In the genomic region with DNA sequence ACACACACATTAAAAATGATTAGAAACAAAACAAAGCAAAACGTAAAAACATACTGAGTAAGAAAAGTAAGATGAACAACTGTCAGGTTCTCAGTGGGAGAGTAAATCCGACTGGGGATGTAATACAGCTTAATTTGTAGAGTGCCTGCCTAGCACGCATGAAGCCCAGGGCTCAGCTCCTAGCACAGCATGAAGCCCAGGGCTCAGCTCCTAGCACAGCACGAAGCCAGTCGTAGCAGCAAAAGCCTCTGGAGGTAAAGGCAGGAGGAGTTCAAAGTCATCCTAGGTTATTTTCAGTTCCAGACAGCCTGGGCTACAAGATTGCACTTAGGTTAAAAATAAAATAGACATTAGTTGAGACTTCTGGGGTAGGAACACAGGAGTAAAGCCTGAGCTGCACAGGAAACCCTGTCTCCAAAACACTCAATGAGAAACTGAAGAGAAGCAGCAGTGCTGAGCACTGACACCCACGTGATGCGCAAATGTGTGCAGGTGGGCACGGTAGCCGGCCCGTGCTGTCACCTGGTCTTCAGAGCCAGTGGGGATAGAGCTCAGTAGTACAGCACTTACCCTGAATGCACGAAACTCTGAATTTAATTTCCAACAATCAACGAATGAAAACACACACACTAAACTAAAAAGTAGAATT, we compare ENCODE assay signal across 15 mouse cellular contexts. TPM values are rescaled to one million over a fixed set of nuclear protein-coding genes. Genes with fewer than 3 reads are reported as not detected.
DNase-seq lines count a peak whose midpoint lies in the region; ATAC-seq and TF ChIP-seq lines count a peak whose summit lies in the region.
"Had no signal": no experiment of that assay in that cellular context is flagged by ENCODE, and none has a peak within 500 bp of the region (broad histone marks: within the 10 kb centered on the region; RNA-seq: fewer than 3 reads in every experiment).

No protein-coding gene starts in this region.

- peaks cover 4% of the 10 kb centered on the region for H3K4me1 ChIP-seq in spleen, adult 2 months (ENCODE audit: control insufficient read depth, insufficient read depth, insufficient read length)
- H3K4me1 ChIP-seq: forebrain, embryonic 12.5 days had no signal

- intact Hi-C loops in gastrocnemius, adult 2 months (cut with DNase I) = no loop called here
- intact Hi-C loops in gastrocnemius, postnatal 36 days (cut with DNase I) = no loop called here
- intact Hi-C loops in gastrocnemius, postnatal 14 days (cut with DNase I; ENCODE audit: low total_unique reads) = no loop called here

- no peak overlapping the region for H3K4me3 ChIP-seq in gastrocnemius, adult 2 months
- no peak overlapping the region for H3K4me3 ChIP-seq in spleen, adult 2 months (ENCODE audit: extremely low read depth, insufficient read depth, insufficient read length)
- H3K4me3 ChIP-seq: embryonic facial prominence, embryonic 15.5 days; forebrain, embryonic 12.5 days; neural tube, embryonic 15.5 days had no signal

- no peak for TF ChIP-seq POLR2A in spleen, adult 2 months (IDR thresholded peaks at IDR 0.05; ENCODE audit: low read depth, low read length)

- TF ChIP-seq CTCF in gastrocnemius, adult 2 months (IDR thresholded peaks at IDR 0.05) = no peak
- TF ChIP-seq CTCF in spleen, adult 2 months (IDR thresholded peaks at IDR 0.05; ENCODE audit: extremely low read depth, insufficient read depth, insufficient read length, insufficient replicate concordance) = no peak

- no peaks in the 10 kb centered on the region for H3K36me3 ChIP-seq in spleen, adult 2 months (ENCODE audit: control insufficient read depth, insufficient read depth, low read length)
- H3K36me3 ChIP-seq: embryonic facial prominence, embryonic 15.5 days; neural tube, embryonic 15.5 days had no signal

- WGBS in spleen, adult 2 months = 77% methylated on average over 12 of the region's 12 CpGs

- ATAC-seq in megakaryocyte-erythroid progenitor cell, adult 5-6 weeks (replicated peaks; ENCODE audit: low FRiP score, low TSS enrichment, poor library complexity, severe bottlenecking) = peak; percentile 24; the same call in 1 of the 2 replicates

- peak overlapping the region; percentile 67 for H3K27ac ChIP-seq in gastrocnemius, adult 2 months
- H3K27ac ChIP-seq in spleen, adult 2 months (ENCODE audit: insufficient read depth, low read length) = peak overlapping the region; percentile 75
- H3K27ac ChIP-seq: embryonic facial prominence, embryonic 15.5 days; forebrain, embryonic 12.5 days; hindbrain, postnatal 0 days; liver, embryonic 14.5 days; neural tube, embryonic 15.5 days had no signal

- H3K27me3 ChIP-seq in spleen, adult 2 months (ENCODE audit: control insufficient read depth, insufficient read depth, low read length) = no peaks in the 10 kb centered on the region
- H3K27me3 ChIP-seq: embryonic facial prominence, embryonic 15.5 days; forebrain, embryonic 12.5 days; neural tube, embryonic 15.5 days had no signal

- no peak for DNase-seq in gastrocnemius, adult 2 months
- DNase-seq in gastrocnemius, postnatal 36 days = no peak
- DNase-seq in spleen, adult 2 months (ENCODE audit: low read depth in 1 of 2, low spot score in 2 of 2) = no peak
- DNase-seq in spleen, postnatal 10 days (ENCODE audit: low spot score in 2 of 2) = no peak
- DNase-seq in ovary, postnatal 10 days (ENCODE audit: low spot score) = no peak
- no peak for DNase-seq in gastrocnemius, postnatal 14 days
- no peak for DNase-seq in kidney, adult 11 months
- DNase-seq: kidney, adult 9 months; layer of hippocampus, postnatal 36 days had no signal

RNA-seq across cellular contexts. Expression of a gene that starts 11.0 kb away (rescaled TPM):
- 10 to 100 TPM; 31.2 to 31.4 TPM for total RNA-seq in gastrocnemius, adult 2 months (2021)
- total RNA-seq in gastrocnemius, postnatal 36 days (2021) = 10 to 100 TPM; 30.6 to 32.0 TPM
- polyA plus RNA-seq in spleen, adult 2 months (2012; rRNA removed) = 68.2 and 118 TPM in 2 replicates
- 97.9 and 117 TPM in 2 replicates for total RNA-seq in megakaryocyte-erythroid progenitor cell, adult 5-6 weeks (2014; fragmentation: Nextera tagmentation)
- total RNA-seq in megakaryocyte-erythroid progenitor cell, adult 5-6 weeks (2017) = 84.7 and 100 TPM in 2 replicates
- total RNA-seq in gastrocnemius, postnatal 14 days (2021) = 10 to 100 TPM; 43.7 to 49.2 TPM
